Comparison of ENCODE assay signal across 1 mouse cellular context in the genomic region with DNA sequence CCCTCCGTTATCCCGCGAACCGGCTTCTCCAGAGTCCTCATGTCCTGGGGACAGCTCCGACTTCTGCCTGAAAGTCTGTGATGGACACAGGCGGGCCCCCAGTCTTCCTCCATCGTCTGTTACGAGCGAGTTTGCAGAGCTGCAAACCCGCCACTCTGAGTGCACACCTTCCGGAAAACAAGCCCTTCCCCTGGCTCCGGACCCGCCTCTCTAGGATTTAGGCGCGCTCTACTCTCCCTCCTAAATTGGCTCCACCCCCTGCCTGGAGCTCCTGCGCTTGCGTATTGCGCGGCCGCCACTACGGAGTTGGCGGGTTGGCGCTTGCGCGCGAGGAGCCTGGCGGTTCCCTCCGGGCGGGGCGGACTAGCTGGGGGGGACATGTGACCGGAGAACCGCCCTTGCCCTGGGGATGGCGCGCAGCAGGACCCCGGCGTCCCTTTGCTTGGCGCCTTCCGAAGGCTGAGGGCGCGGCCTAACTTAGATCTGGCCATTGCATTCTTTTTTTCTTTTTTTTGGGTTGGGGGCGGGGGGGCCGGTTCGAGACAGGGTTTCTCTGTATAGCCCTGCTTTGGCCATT.
TF ChIP-seq lines count a peak whose summit lies in the region.

No protein-coding gene starts in this region.

TF ChIP-seq in MEL, 35 proteins besides CTCF, POLR2A, EP300 and RAD21 (continued from another document):
- peak; percentile 17 for TF ChIP-seq SIN3A (IDR thresholded peaks at IDR 0.05; ENCODE audit: low read length)
- TF ChIP-seq HCFC1 (IDR thresholded peaks at IDR 0.05; ENCODE audit: low read depth, low read length) = peak; percentile 73
- peak; percentile 62; the same call in 1 of the 2 replicates for TF ChIP-seq MAX (IDR thresholded peaks at IDR 0.05; ENCODE audit: low read length)
- peak; percentile 99 for TF ChIP-seq NRF1 (IDR thresholded peaks at IDR 0.05; ENCODE audit: insufficient read depth, low read depth, low read length, poor library complexity, severe bottlenecking)
- TF ChIP-seq GATA1 (IDR thresholded peaks at IDR 0.05; ENCODE audit: low read depth, low read length) = no peak
- peak; percentile 92 for TF ChIP-seq E2F4 (IDR thresholded peaks at IDR 0.05; ENCODE audit: borderline replicate concordance, low read depth, low read length)
- TF ChIP-seq ZKSCAN1 (IDR thresholded peaks at IDR 0.05; ENCODE audit: low read depth, low read length) = no peak
- no peak for TF ChIP-seq BHLHE40 (IDR thresholded peaks at IDR 0.05; ENCODE audit: borderline replicate concordance, low read depth, low read length)
- TF ChIP-seq MAZ (IDR thresholded peaks at IDR 0.05; ENCODE audit: low read depth, low read length) = peak; percentile 78; the same call in 1 of the 2 replicates
- 0 out of 2 replicates have a peak, but pooled peaks have one; percentile 76 for TF ChIP-seq ZMIZ1 (IDR thresholded peaks at IDR 0.05; ENCODE audit: low read depth, low read length)
- no peak for TF ChIP-seq MAFK (IDR thresholded peaks at IDR 0.05; ENCODE audit: borderline replicate concordance, low read depth, low read length)
- no peak for TF ChIP-seq UBTF (IDR thresholded peaks at IDR 0.05; ENCODE audit: borderline replicate concordance, insufficient read depth, low read depth, low read length)
- no peak for TF ChIP-seq GABPA (IDR thresholded peaks at IDR 0.05; ENCODE audit: low read depth, low read length)
- TF ChIP-seq ELF1 (IDR thresholded peaks at IDR 0.05; ENCODE audit: low read depth, low read length) = 0 out of 2 replicates have a peak, but pooled peaks have one; percentile 4
- TF ChIP-seq POLR2AphosphoS5 (IDR thresholded peaks at IDR 0.05; ENCODE audit: borderline replicate concordance, low read depth, low read length) = no peak
- no peak for TF ChIP-seq MYB (IDR thresholded peaks at IDR 0.05; ENCODE audit: low read depth, low read length)
- TF ChIP-seq ZC3H11A (IDR thresholded peaks at IDR 0.05; ENCODE audit: low read depth, low read length) = no peak
- TF ChIP-seq TAL1 (IDR thresholded peaks at IDR 0.05; ENCODE audit: low read length) = no peak
- TF ChIP-seq CHD2 (IDR thresholded peaks at IDR 0.05; ENCODE audit: low read length) = no peak
- peak; percentile 63; the same call in 1 of the 2 replicates for TF ChIP-seq TCF12 (IDR thresholded peaks at IDR 0.05; ENCODE audit: low read depth, low read length)
- no peak for TF ChIP-seq MYC (IDR thresholded peaks at IDR 0.05; ENCODE audit: low read depth, low read length)
- TF ChIP-seq POLR2AphosphoS2 (IDR thresholded peaks at IDR 0.05; ENCODE audit: low read length) = peak; percentile 79
- TF ChIP-seq TBP (IDR thresholded peaks at IDR 0.05; ENCODE audit: low read depth, low read length) = peak; percentile 47
- TF ChIP-seq USF2 (IDR thresholded peaks at IDR 0.05; ENCODE audit: borderline replicate concordance in 1 of 2, insufficient read depth in 1 of 2, low read depth in 1 of 2, low read length in 2 of 2) = peak in 1 of 2 experiments; percentile 61; a peak in 1 of 4 replicates
